Mouse (Mus musculus): ENCODE data around the gene Gm20695. TPM values are rescaled to one million over a fixed set of nuclear protein-coding genes. Genes with fewer than 3 reads are reported as not detected.

The Gm20695 gene
- polyA plus RNA-seq, 1 experiment from 2014 or later, result 1.7 TPM

DNA sequence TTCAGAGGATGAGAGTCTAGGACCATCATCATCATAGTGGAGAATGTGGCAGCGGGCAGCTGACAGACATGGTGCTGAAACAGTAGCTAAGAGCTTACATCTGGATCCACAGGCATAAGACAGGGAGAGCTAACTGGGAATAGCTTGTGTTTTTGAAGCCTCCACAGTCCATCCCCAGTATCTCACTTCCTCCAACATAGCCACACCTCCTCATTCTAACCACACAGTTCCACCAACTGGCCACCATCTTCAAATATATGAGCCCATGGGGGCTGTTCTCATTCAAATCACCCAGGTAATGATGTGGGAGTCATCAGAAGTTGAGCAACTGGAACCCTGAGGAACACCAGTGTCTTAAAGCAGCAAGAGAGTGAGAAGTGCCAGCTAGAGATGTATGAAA, 66.7 kb downstream of the Gm20695 start:
- no peaks in the 10 kb centered on the region for H3K4me1 ChIP-seq (replicated peaks; ENCODE audit: control insufficient read depth, insufficient read depth, low read length)
- no peak overlapping the region for H3K27ac ChIP-seq (ENCODE audit: low read depth)
- H3K36me3 ChIP-seq (ENCODE audit: control insufficient read depth, insufficient read depth, low read length), result no peaks in the 10 kb centered on the region
- no peak for ATAC-seq (replicated peaks; ENCODE audit: low FRiP score, low TSS enrichment, low read depth)
- no peak overlapping the region for H3K9ac ChIP-seq (ENCODE audit: low read length)
- no peaks in the 10 kb centered on the region for H3K9me3 ChIP-seq (ENCODE audit: control insufficient read depth, low read length)
- no peak overlapping the region for H3K4me2 ChIP-seq (ENCODE audit: low read length)
- no peak for DNase-seq (ENCODE audit: low spot score)
- H3K27me3 ChIP-seq (replicated peaks; ENCODE audit: control insufficient read depth, insufficient read depth, low read length), result no peaks in the 10 kb centered on the region
- 87% methylated on average over 1 of the region's 1 CpGs for WGBS
- H3K4me3 ChIP-seq (ENCODE audit: low read depth, low read length), result no peak overlapping the region

DNA sequence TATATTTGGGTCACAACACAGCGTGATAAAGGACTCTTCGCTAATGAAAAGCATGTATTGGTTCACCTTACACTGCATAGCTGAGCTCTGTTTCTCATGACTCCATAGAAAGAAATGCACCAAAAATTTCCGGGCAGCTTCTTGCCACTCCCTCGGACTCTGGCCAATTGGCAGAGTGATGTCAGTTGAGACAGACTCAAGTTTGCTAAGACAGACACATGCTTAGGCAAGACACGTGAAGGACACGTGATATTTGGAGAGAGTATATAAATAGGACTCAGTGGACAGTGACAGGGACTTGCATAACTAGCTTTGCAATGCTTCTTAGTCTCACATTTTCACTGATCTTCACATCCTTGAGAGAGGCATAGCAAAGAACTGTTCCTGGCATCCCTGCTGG, 71.9 kb downstream of the Gm20695 start:
- Histone ChIP-seq H3K27me3 (replicated peaks; ENCODE audit: control insufficient read depth, insufficient read depth, low read length) (no peaks in the 10 kb centered on the region), H3K36me3 (ENCODE audit: control insufficient read depth, insufficient read depth, low read length) (no peaks in the 10 kb centered on the region), H3K9ac (ENCODE audit: low read length) (no peak overlapping the region), H3K4me1 (replicated peaks; ENCODE audit: control insufficient read depth, insufficient read depth, low read length) (no peaks in the 10 kb centered on the region), H3K27ac (ENCODE audit: low read depth) (no peak overlapping the region), H3K4me2 (ENCODE audit: low read length) (no peak overlapping the region), H3K9me3 (ENCODE audit: control insufficient read depth, low read length) (no peaks in the 10 kb centered on the region), H3K4me3 (ENCODE audit: low read depth, low read length) (no peak overlapping the region)
- ATAC-seq (replicated peaks; ENCODE audit: low FRiP score, low TSS enrichment, low read depth) (no peak), DNase-seq (ENCODE audit: low spot score) (no peak)
- WGBS, result 92% methylated on average over 6 of the region's 6 CpGs

- Histone ChIP-seq H3K27ac (ENCODE audit: low read depth) (no peak overlapping the region), H3K9ac (ENCODE audit: low read length) (no peak overlapping the region), H3K4me3 (ENCODE audit: low read depth, low read length) (no peak overlapping the region), H3K27me3 (replicated peaks; ENCODE audit: control insufficient read depth, insufficient read depth, low read length) (no peaks in the 10 kb centered on the region), H3K4me2 (ENCODE audit: low read length) (no peak overlapping the region), H3K9me3 (ENCODE audit: control insufficient read depth, low read length) (no peaks in the 10 kb centered on the region), H3K4me1 (replicated peaks; ENCODE audit: control insufficient read depth, insufficient read depth, low read length) (no peaks in the 10 kb centered on the region), H3K36me3 (ENCODE audit: control insufficient read depth, insufficient read depth, low read length) (no peaks in the 10 kb centered on the region)
- WGBS, result 43% methylated on average over 2 of the region's 2 CpGs
- DNase-seq (ENCODE audit: low spot score) (no peak), ATAC-seq (replicated peaks; ENCODE audit: low FRiP score, low TSS enrichment, low read depth) (no peak)
Measured at GRCm38 (mm10) chr16:3959261-3959660, 74.8 kb downstream of the Gm20695 start.

DNA sequence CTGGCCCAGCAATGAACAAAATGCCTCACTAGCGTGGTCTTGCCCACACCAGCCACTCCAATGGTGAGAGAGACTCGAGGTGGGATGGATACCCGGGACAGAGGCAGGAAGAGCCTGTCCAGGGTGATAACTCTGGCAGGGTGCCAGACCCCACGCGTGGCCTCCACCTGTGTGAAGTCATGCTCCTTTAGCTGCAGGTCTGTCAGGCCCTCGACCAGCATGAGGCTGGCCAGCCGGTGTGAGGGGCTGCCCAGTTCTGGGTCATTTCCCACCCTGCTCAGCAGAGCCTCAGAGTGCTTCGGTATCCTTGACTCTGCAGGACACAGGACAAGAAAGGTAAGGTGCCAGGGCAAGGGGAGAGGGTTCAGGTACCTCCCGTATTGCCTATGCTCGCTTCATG, 80.5 kb downstream of the Gm20695 start:
- Histone ChIP-seq H3K4me1 (replicated peaks; ENCODE audit: control insufficient read depth, insufficient read depth, low read length) (no peaks in the 10 kb centered on the region), H3K36me3 (ENCODE audit: control insufficient read depth, insufficient read depth, low read length) (no peaks in the 10 kb centered on the region), H3K4me2 (ENCODE audit: low read length) (no peak overlapping the region), H3K27me3 (replicated peaks; ENCODE audit: control insufficient read depth, insufficient read depth, low read length) (no peaks in the 10 kb centered on the region), H3K4me3 (ENCODE audit: low read depth, low read length) (no peak overlapping the region), H3K9me3 (ENCODE audit: control insufficient read depth, low read length) (no peaks in the 10 kb centered on the region), H3K9ac (ENCODE audit: low read length) (no peak overlapping the region), H3K27ac (ENCODE audit: low read depth) (no peak overlapping the region)
- no peak for DNase-seq (ENCODE audit: low spot score)
- 79% methylated on average over 10 of the region's 10 CpGs for WGBS
- ATAC-seq (replicated peaks; ENCODE audit: low FRiP score, low TSS enrichment, low read depth), result 0 out of 2 replicates have a peak, but pooled peaks have one; percentile 58

DNA sequence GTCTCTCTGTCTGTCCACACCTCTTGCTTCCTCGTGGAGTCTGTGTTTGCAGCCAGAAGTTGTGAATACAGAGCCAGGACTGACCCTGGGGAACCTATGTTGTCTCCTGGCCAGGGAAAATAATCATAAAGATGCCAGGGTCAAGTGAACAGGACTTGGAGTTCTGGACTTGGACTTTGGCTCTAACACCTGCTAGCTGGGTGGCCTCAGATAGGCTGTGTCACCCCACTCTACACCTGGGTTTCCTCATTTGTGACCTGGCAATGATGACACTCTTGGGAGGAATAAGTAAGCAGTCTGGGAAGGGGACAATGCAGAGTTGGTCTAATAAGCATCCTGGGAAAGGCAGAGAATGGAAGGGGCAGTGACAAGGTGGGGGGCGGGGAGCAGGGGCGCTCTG, 81.1 kb downstream of the Gm20695 start:
- 80% methylated on average over 3 of the region's 3 CpGs for WGBS
- no peaks in the 10 kb centered on the region for H3K9me3 ChIP-seq (ENCODE audit: control insufficient read depth, low read length)
- no peaks in the 10 kb centered on the region for H3K27me3 ChIP-seq (replicated peaks; ENCODE audit: control insufficient read depth, insufficient read depth, low read length)
- H3K27ac ChIP-seq (ENCODE audit: low read depth), result no peak overlapping the region
- no peak overlapping the region for H3K9ac ChIP-seq (ENCODE audit: low read length)
- H3K4me1 ChIP-seq (replicated peaks; ENCODE audit: control insufficient read depth, insufficient read depth, low read length), result no peaks in the 10 kb centered on the region
- no peak overlapping the region for H3K4me2 ChIP-seq (ENCODE audit: low read length)
- H3K4me3 ChIP-seq (ENCODE audit: low read depth, low read length), result no peak overlapping the region
- DNase-seq (ENCODE audit: low spot score), result no peak
- H3K36me3 ChIP-seq (ENCODE audit: control insufficient read depth, insufficient read depth, low read length), result no peaks in the 10 kb centered on the region
- no peak for ATAC-seq (replicated peaks; ENCODE audit: low FRiP score, low TSS enrichment, low read depth)

Small RNA genes within 50 kb of the gene (microRNA-seq; reads per million reads assigned to microRNA genes)
- not detected for gene Gm23493

Other genes starting within 250 kb of the Gm20695 start
- 0.09 and 0.16 TPM in 2 replicates for gene Mefv, start 166.6 kb upstream of the Gm20695 start, polyA plus RNA-seq (2014; fragmentation: Nextera tagmentation; extraction: Ambion mirVana)
- gene Zfp263, start 140.6 kb upstream of the Gm20695 start, polyA plus RNA-seq (2014; fragmentation: Nextera tagmentation; extraction: Ambion mirVana), result 27.3 and 33.7 TPM in 2 replicates
- gene Olfr15, start 53.8 kb upstream of the Gm20695 start, polyA plus RNA-seq (2014; fragmentation: Nextera tagmentation; extraction: Ambion mirVana), result not detected in 2 replicates
- 1.2 and 1.3 TPM in 2 replicates for gene Zfp174, start 37.4 kb upstream of the Gm20695 start, polyA plus RNA-seq (2014; fragmentation: Nextera tagmentation; extraction: Ambion mirVana)
- 46.9 and 47.3 TPM in 2 replicates for gene Naa60, start 12.3 kb upstream of the Gm20695 start, polyA plus RNA-seq (2014; fragmentation: Nextera tagmentation; extraction: Ambion mirVana)
- gene Zfp597, start 87 bp upstream of the Gm20695 start, polyA plus RNA-seq (2014; fragmentation: Nextera tagmentation; extraction: Ambion mirVana), result 5.8 and 6.0 TPM in 2 replicates
- 4.8 and 5.3 TPM in 2 replicates for gene 1700037C18Rik, start 24.0 kb downstream of the Gm20695 start, polyA plus RNA-seq (2014; fragmentation: Nextera tagmentation; extraction: Ambion mirVana)
- 21.8 and 24.3 TPM in 2 replicates for gene Cluap1, start 24.2 kb downstream of the Gm20695 start, polyA plus RNA-seq (2014; fragmentation: Nextera tagmentation; extraction: Ambion mirVana)
- gene Nlrc3, start 92.0 kb downstream of the Gm20695 start, polyA plus RNA-seq (2014; fragmentation: Nextera tagmentation; extraction: Ambion mirVana), result 0.84 and 1.6 TPM in 2 replicates
- 23.5 and 23.8 TPM in 2 replicates for gene Slx4, start 119.1 kb downstream of the Gm20695 start, polyA plus RNA-seq (2014; fragmentation: Nextera tagmentation; extraction: Ambion mirVana)
- gene Dnase1, start 152.3 kb downstream of the Gm20695 start, polyA plus RNA-seq (2014; fragmentation: Nextera tagmentation; extraction: Ambion mirVana), result 4.4 and 7.4 TPM in 2 replicates
- 118 and 122 TPM in 2 replicates for gene Trap1, start 193.2 kb downstream of the Gm20695 start, polyA plus RNA-seq (2014; fragmentation: Nextera tagmentation; extraction: Ambion mirVana)

All from intestine, embryonic 14.5 days (tissue).